ENCODE assay signal across 27 mouse cellular contexts in the genomic region with DNA sequence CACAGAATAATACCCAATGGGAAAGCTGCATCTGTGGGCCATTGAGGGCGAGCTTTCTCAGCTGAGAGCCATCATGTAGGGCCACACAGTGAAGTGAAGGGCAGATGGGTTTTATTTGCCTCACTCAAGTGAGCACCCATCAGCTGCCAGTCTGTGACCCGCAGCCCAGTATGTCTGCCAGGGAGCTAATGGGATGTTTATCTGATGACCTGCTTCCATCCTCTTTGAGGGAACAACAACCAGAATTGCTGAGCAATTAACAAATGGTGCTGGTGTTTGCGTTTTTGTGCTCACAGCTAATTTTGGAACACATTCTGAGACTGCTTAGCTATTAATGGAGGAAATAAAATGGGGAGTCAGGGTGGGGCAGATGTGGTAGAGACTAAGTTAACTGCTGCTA. TPM values are rescaled to one million over a fixed set of nuclear protein-coding genes. Genes with fewer than 3 reads are reported as not detected.
DNase-seq lines count a peak whose midpoint lies in the region; ATAC-seq lines count a peak whose summit lies in the region.
"Had no signal": no experiment of that assay in that cellular context is flagged by ENCODE, and none has a peak within 500 bp of the region (broad histone marks: within the 10 kb centered on the region; RNA-seq: fewer than 3 reads in every experiment).

No protein-coding gene starts in this region.

- peak; percentile 49; the same call in 1 of the 2 replicates for ATAC-seq in forebrain, embryonic 16.5 days
- ATAC-seq in forebrain, embryonic 12.5 days (ENCODE audit: low FRiP score): no peak
- no peak for ATAC-seq in intestine, embryonic 15.5 days
- ATAC-seq: forebrain, embryonic 15.5 days; hindbrain, embryonic 16.5 days had no signal

- H3K27me3 ChIP-seq in forebrain, embryonic 16.5 days (replicated peaks; ENCODE audit: control insufficient read depth, insufficient read depth, low read length): no peaks in the 10 kb centered on the region
- no peaks in the 10 kb centered on the region for H3K27me3 ChIP-seq in forebrain, embryonic 12.5 days
- no peaks in the 10 kb centered on the region for H3K27me3 ChIP-seq in intestine, embryonic 15.5 days (replicated peaks)
- H3K27me3 ChIP-seq: forebrain, embryonic 15.5 days had no signal

- no peak overlapping the region for H3K27ac ChIP-seq in forebrain, embryonic 16.5 days (ENCODE audit: low read length)
- H3K27ac ChIP-seq in forebrain, embryonic 12.5 days: no peak overlapping the region
- no peak overlapping the region for H3K27ac ChIP-seq in intestine, embryonic 15.5 days
- H3K27ac ChIP-seq: forebrain, embryonic 15.5 days; kidney, postnatal 0 days; liver, embryonic 14.5 days; stomach, postnatal 0 days had no signal

- DNase-seq in retina, postnatal 1 day: peak; percentile 36
- no peak for DNase-seq in retina, embryonic 14.5 days (ENCODE audit: low spot score)
- peak; percentile 37 for DNase-seq in lung, postnatal 25 days (ENCODE audit: low spot score)
- DNase-seq in cerebellum, adult 11 months: no peak
- no peak for DNase-seq in heart, postnatal 4 days
- DNase-seq: adrenal gland, adult 8-10 months; cerebellum, adult 9-10 months; cerebellum, postnatal 36 days; gastrocnemius, postnatal 14 days; heart, postnatal 14 days; kidney, adult 2 months; liver; midbrain, embryonic 14.5 days; right cerebral cortex, postnatal 4 days; thymus, adult 18-20 months; thymus, postnatal 25 days had no signal

- no peak overlapping the region for H3K4me2 ChIP-seq in forebrain, embryonic 16.5 days (ENCODE audit: low read length)
- H3K4me2 ChIP-seq in forebrain, embryonic 12.5 days: no peak overlapping the region
- H3K4me2 ChIP-seq in intestine, embryonic 15.5 days (replicated peaks): no peak overlapping the region
- H3K4me2 ChIP-seq: forebrain, embryonic 15.5 days had no signal

- 69% methylated on average over 3 of the region's 3 CpGs for WGBS in forebrain, embryonic 16.5 days
- 76% methylated on average over 3 of the region's 3 CpGs for WGBS in forebrain, embryonic 12.5 days
- 66% methylated on average over 3 of the region's 3 CpGs for WGBS in intestine, embryonic 15.5 days

- no peak overlapping the region for H3K4me3 ChIP-seq in forebrain, embryonic 16.5 days (replicated peaks; ENCODE audit: low read length)
- no peak overlapping the region for H3K4me3 ChIP-seq in forebrain, embryonic 12.5 days (replicated peaks)
- H3K4me3 ChIP-seq in intestine, embryonic 15.5 days (replicated peaks): no peak overlapping the region
- H3K4me3 ChIP-seq: forebrain, embryonic 15.5 days had no signal

- no peaks in the 10 kb centered on the region for H3K9me3 ChIP-seq in forebrain, embryonic 16.5 days (ENCODE audit: control insufficient read depth, low read length)
- H3K9me3 ChIP-seq in forebrain, embryonic 12.5 days: no peaks in the 10 kb centered on the region
- H3K9me3 ChIP-seq in intestine, embryonic 15.5 days: no peaks in the 10 kb centered on the region
- H3K9me3 ChIP-seq: forebrain, embryonic 15.5 days had no signal

- H3K9ac ChIP-seq in forebrain, embryonic 16.5 days (replicated peaks; ENCODE audit: low read depth, low read length): no peak overlapping the region
- no peak overlapping the region for H3K9ac ChIP-seq in forebrain, embryonic 12.5 days
- no peak overlapping the region for H3K9ac ChIP-seq in intestine, embryonic 15.5 days
- H3K9ac ChIP-seq: forebrain, embryonic 15.5 days; liver, embryonic 14.5 days had no signal

- no peaks in the 10 kb centered on the region for H3K36me3 ChIP-seq in forebrain, embryonic 16.5 days (ENCODE audit: control insufficient read depth, insufficient read depth)
- no peaks in the 10 kb centered on the region for H3K36me3 ChIP-seq in forebrain, embryonic 12.5 days (replicated peaks)
- no peaks in the 10 kb centered on the region for H3K36me3 ChIP-seq in intestine, embryonic 15.5 days
- H3K36me3 ChIP-seq: forebrain, embryonic 15.5 days had no signal

- H3K4me1 ChIP-seq in forebrain, embryonic 16.5 days (replicated peaks; ENCODE audit: control insufficient read depth, insufficient read depth, low read length): no peaks in the 10 kb centered on the region
- no peaks in the 10 kb centered on the region for H3K4me1 ChIP-seq in forebrain, embryonic 12.5 days
- no peaks in the 10 kb centered on the region for H3K4me1 ChIP-seq in intestine, embryonic 15.5 days (replicated peaks)
- H3K4me1 ChIP-seq: forebrain, embryonic 15.5 days had no signal

RNA-seq across cellular contexts. Expression of a gene that starts 12.6 kb away (rescaled TPM):
- 2.0 and 3.7 TPM in 2 replicates for polyA plus RNA-seq in forebrain, embryonic 16.5 days (2015; fragmentation: Nextera tagmentation; extraction: Ambion mirVana)
- polyA plus RNA-seq in forebrain, embryonic 12.5 days (2016; fragmentation: Nextera tagmentation; extraction: Ambion mirVana): 1.6 and 2.1 TPM in 2 replicates
- polyA plus RNA-seq in intestine, embryonic 15.5 days (2015; fragmentation: Nextera tagmentation; extraction: Ambion mirVana): 3.3 and 4.2 TPM in 2 replicates
- 10 to 100 TPM; 14.4 to 18.2 TPM for total RNA-seq in heart, postnatal 4 days (2021)
- total RNA-seq: CH12.LX; granulocyte monocyte progenitor cell, adult 5-6 weeks; monocyte, adult 5-6 weeks had no signal

Comparison
In these comparisons a context has a peak if more than half of its experiments do, and no peak if none do; other contexts are left out.
1. DNase-seq: peak in retina, postnatal 1 day (single experiment) and lung, postnatal 25 days (single experiment); none in retina, embryonic 14.5 days (single experiment), cerebellum, adult 11 months (single experiment) and heart, postnatal 4 days (single experiment).